Mouse (Mus musculus) hindbrain, embryonic 11.5 days (tissue): ENCODE measurements around the gene Odf4. TPM values are rescaled to one million over a fixed set of nuclear protein-coding genes. Genes with fewer than 3 reads are reported as not detected.

Experiments used
- ATAC-seq: fragments of 200-750 bp; cut with Nextera tagmentation; 2 replicates; pipeline ENCODE4 v1.8.0; 2017; ENCODE audit warnings: mild to moderate bottlenecking, moderate TSS enrichment, moderate library complexity; ENCODE audit not compliant: low FRiP score
- DNase-seq: peaks from one replicate; pipeline ENCODE4 v3.0.0-alpha.2; 2015; ENCODE audit warnings: low spot score
- H3K27ac ChIP-seq: fragments of 300-500 bp; sonication (generic); 2 replicates; pipeline ENCODE4 v1.5.1; 2014; ENCODE audit warnings: mild to moderate bottlenecking, low read depth, low read length
- H3K27me3 ChIP-seq: fragments of 300-500 bp; sonication (generic); 2 replicates; pipeline ENCODE4 v1.6.1; 2014; ENCODE audit warnings: mild to moderate bottlenecking, low read length, moderate library complexity, mixed read lengths; ENCODE audit not compliant: control insufficient read depth, insufficient read depth
- H3K36me3 ChIP-seq: fragments of 300-500 bp; sonication (generic); 2 replicates; pipeline ENCODE4 v1.6.1; 2014; ENCODE audit warnings: mild to moderate bottlenecking, low read length, moderate library complexity, mixed read lengths; ENCODE audit not compliant: control insufficient read depth, insufficient read depth
- H3K4me1 ChIP-seq: fragments of 300-500 bp; sonication (generic); replicated peaks from 2 replicates; pipeline ENCODE4 v1.6.1; 2014; ENCODE audit warnings: low read length, mixed read lengths; ENCODE audit not compliant: control insufficient read depth, insufficient read depth
- H3K4me2 ChIP-seq: fragments of 300-500 bp; sonication (generic); replicated peaks from 2 replicates; pipeline ENCODE4 v1.6.1; 2014; ENCODE audit warnings: mild to moderate bottlenecking, low read depth, low read length
- H3K4me3 ChIP-seq: fragments of 300-500 bp; sonication (generic); 2 replicates; pipeline ENCODE4 v1.5.1; 2014; ENCODE audit warnings: low read depth, low read length
- H3K9ac ChIP-seq: fragments of 300-500 bp; sonication (generic); 2 replicates; pipeline ENCODE4 v1.6.1; 2014; ENCODE audit warnings: low read depth, low read length
- H3K9me3 ChIP-seq: fragments of 300-500 bp; sonication (generic); 2 replicates; pipeline ENCODE4 v1.6.1; 2016; ENCODE audit warnings: low read length; ENCODE audit not compliant: control insufficient read depth
- WGBS: fragments of 180-500 bp; shearing (Covaris S2); extraction: QIAGEN DNeasy Blood & Tissue Kit; methylation state at CpG from one replicate; pipeline ENCODE4 v1.1.7; 2014; 5-methylcytosine and 5-hydroxymethylcytosine counted together
- polyA plus RNA-seq: library from polyadenylated mRNA; unstranded; fragments of >200 nt; fragmentation: Nextera tagmentation; extraction: Ambion mirVana; gene quantifications from 2 replicates; pipeline ENCODE4 v1.2.1, GENCODE M21; 2014

Odf4 gene
- polyA plus RNA-seq, 1 experiment from 2014 or later = 0.15 TPM

GRCm38 (mm10) chr11:68884368-68884767, 42.5 kb downstream of the Odf4 start:
- 79% methylated on average over 5 of the region's 5 CpGs for WGBS
- Histone ChIP-seq H3K27ac (no peak overlapping the region), H3K27me3 (no peaks in the 10 kb centered on the region), H3K4me2 (no peak overlapping the region), H3K4me1 (no peaks in the 10 kb centered on the region), H3K4me3 (no peak overlapping the region), H3K36me3 (no peaks in the 10 kb centered on the region), H3K9me3 (no peaks in the 10 kb centered on the region), H3K9ac (no peak overlapping the region)
- ATAC-seq = no peak
- DNase-seq = no peak

DNA sequence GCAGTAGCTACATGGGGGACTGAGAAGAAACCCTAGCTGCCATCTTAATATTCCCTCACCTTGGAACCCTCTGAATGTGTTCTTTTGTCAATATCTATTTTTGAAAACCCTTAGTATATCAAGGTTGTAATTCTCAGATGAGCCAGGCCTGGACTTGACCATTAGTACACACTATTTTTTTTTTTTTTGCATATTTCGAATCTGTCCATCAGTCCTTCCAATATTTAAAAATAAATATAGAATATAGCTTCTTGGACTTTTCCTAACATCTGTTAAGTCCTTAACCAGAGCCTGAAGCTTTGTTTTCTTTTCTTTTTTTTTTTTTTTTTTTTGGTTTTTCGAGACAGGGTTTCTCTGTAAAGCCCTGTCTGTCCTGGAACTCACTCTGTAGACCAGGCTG, 43.0 kb downstream of the Odf4 start:
- no peaks in the 10 kb centered on the region for H3K9me3 ChIP-seq
- no peak overlapping the region for H3K27ac ChIP-seq
- ATAC-seq = no peak
- no peak overlapping the region for H3K4me2 ChIP-seq
- no peaks in the 10 kb centered on the region for H3K4me1 ChIP-seq
- DNase-seq = no peak
- H3K4me3 ChIP-seq = no peak overlapping the region
- 65% methylated on average over 2 of the region's 2 CpGs for WGBS
- H3K9ac ChIP-seq = no peak overlapping the region
- no peaks in the 10 kb centered on the region for H3K36me3 ChIP-seq
- H3K27me3 ChIP-seq = no peaks in the 10 kb centered on the region

DNA sequence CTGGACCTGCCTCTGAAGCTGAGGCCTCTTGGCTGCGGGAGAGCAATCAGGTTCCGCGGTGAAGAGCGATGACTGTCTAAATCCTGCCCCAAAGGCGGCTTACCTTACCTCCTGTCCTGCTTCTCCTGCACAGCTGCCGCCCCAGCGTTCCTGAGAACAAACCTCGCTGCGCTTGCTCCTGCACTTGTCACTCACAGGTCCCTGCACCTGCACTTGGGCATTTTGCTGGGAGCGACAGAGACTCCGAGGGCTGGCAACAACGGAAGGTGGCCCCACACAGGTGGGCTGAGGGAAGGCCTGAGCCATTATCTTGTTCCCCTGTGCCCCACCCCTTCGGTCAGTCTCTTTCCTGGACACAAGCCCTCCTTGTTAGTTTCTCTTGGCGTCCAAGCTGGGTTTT, 44.8 kb downstream of the Odf4 start:
- ATAC-seq (no peak), DNase-seq (no peak)
- Histone ChIP-seq H3K27me3 (no peaks in the 10 kb centered on the region), H3K36me3 (no peaks in the 10 kb centered on the region), H3K4me2 (no peak overlapping the region), H3K9me3 (no peaks in the 10 kb centered on the region), H3K9ac (no peak overlapping the region), H3K4me1 (no peaks in the 10 kb centered on the region), H3K27ac (no peak overlapping the region), H3K4me3 (no peak overlapping the region)
- 27% methylated on average over 14 of the region's 14 CpGs for WGBS

DNA sequence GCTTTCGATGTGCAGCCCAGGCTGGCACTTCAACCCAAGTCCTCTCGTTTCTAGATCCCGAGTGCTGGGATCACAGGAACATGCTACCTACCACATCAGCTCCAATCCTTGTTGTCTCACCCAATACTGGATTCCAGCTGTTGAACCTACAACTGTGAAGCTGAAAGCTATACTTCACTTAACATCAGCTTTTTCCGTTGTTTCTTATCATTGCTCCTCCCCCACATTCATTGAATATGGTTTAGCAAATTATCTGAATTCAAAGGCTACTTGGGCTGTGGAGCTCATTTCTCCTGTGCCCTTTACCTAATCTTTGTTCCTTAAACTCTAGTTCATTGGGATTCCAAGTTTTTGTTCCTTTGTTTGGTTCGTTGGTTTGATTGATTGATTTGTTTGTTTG, 48.1 kb downstream of the Odf4 start:
- Histone ChIP-seq H3K36me3 (no peaks in the 10 kb centered on the region), H3K9ac (no peak overlapping the region), H3K4me3 (no peak overlapping the region), H3K4me1 (no peaks in the 10 kb centered on the region), H3K4me2 (no peak overlapping the region), H3K9me3 (no peaks in the 10 kb centered on the region), H3K27ac (no peak overlapping the region), H3K27me3 (no peaks in the 10 kb centered on the region)
- no peak for DNase-seq
- ATAC-seq = no peak
- WGBS = 90% methylated on average over 5 of the region's 5 CpGs

- WGBS = 0% methylated on average over 2 of the region's 2 CpGs
- no peaks in the 10 kb centered on the region for H3K27me3 ChIP-seq
- H3K27ac ChIP-seq = no peak overlapping the region
- ATAC-seq = no peak
- DNase-seq = peak; percentile 83
- H3K4me2 ChIP-seq = no peak overlapping the region
- H3K4me3 ChIP-seq = no peak overlapping the region
- no peaks in the 10 kb centered on the region for H3K36me3 ChIP-seq
- H3K9me3 ChIP-seq = no peaks in the 10 kb centered on the region
- no peaks in the 10 kb centered on the region for H3K4me1 ChIP-seq
- no peak overlapping the region for H3K9ac ChIP-seq
Observed at GRCm38 (mm10) chr11:68874841-68875240, 52.0 kb downstream of the Odf4 start.

Other genes starting within 250 kb of the Odf4 start
- 131 and 140 TPM in 2 replicates for gene Myh10, start 235.5 kb downstream of the Odf4 start, polyA plus RNA-seq
- gene Ndel1, start 55.2 kb downstream of the Odf4 start, polyA plus RNA-seq = 53.3 and 55.0 TPM in 2 replicates
- gene Rnf222, start 38.5 kb downstream of the Odf4 start, polyA plus RNA-seq = not detected in 2 replicates
- 839 and 854 TPM in 2 replicates for gene Rpl26, start 25.5 kb downstream of the Odf4 start, polyA plus RNA-seq
- 4.9 and 5.5 TPM in 2 replicates for gene Arhgef15, start 30.4 kb upstream of the Odf4 start, polyA plus RNA-seq
- 1.6 and 1.8 TPM in 2 replicates for gene Slc25a35, start 41.0 kb upstream of the Odf4 start, polyA plus RNA-seq
- 56.0 and 59.3 TPM in 2 replicates for gene Rangrf, start 48.1 kb upstream of the Odf4 start, polyA plus RNA-seq
- gene Pfas, start 81.4 kb upstream of the Odf4 start, polyA plus RNA-seq = 31.5 and 31.8 TPM in 2 replicates
- gene Ctc1, start 88.8 kb upstream of the Odf4 start, polyA plus RNA-seq = 48.7 and 59.5 TPM in 2 replicates
- 131 and 141 TPM in 2 replicates for gene Aurkb, start 118.6 kb upstream of the Odf4 start, polyA plus RNA-seq
- gene Borcs6, start 132.6 kb upstream of the Odf4 start, polyA plus RNA-seq = 9.8 and 11.6 TPM in 2 replicates
- gene Tmem107, start 143.7 kb upstream of the Odf4 start, polyA plus RNA-seq = 52.4 and 54.6 TPM in 2 replicates
- gene Vamp2, start 161.4 kb upstream of the Odf4 start, polyA plus RNA-seq = 85.1 and 98.1 TPM in 2 replicates
- 5.6 and 7.4 TPM in 2 replicates for gene Per1, start 168.1 kb upstream of the Odf4 start, polyA plus RNA-seq
- gene Hes7, start 193.3 kb upstream of the Odf4 start, polyA plus RNA-seq = 0.19 and 0.29 TPM in 2 replicates
- 0.21 TPM in 1 of 2 replicates, not detected in the other for gene 9130213A22Rik, start 195.5 kb upstream of the Odf4 start, polyA plus RNA-seq
- 0.06 and 0.40 TPM in 2 replicates for gene Aloxe3, start 198.8 kb upstream of the Odf4 start, polyA plus RNA-seq
- 0.06 and 0.20 TPM in 2 replicates for gene Alox12b, start 229.9 kb upstream of the Odf4 start, polyA plus RNA-seq